Mouse (Mus musculus): ENCODE measurements around the gene Top2b.

- TF ChIP-seq POLR2A (IDR thresholded peaks at IDR 0.05; ENCODE audit: borderline replicate concordance, extremely low read depth, low read depth, low read length) (no peak), CTCF (IDR thresholded peaks at IDR 0.05; ENCODE audit: insufficient read depth, low read length) (peak; percentile 39)
Measured at GRCm38 (mm10) chr14:16447587-16447986, 82.6 kb downstream of the Top2b start.
